Mouse (Mus musculus) heart, embryonic 13.5 days (tissue): ENCODE data around the gene Acaa1a. TPM values are rescaled to one million over a fixed set of nuclear protein-coding genes. Genes with fewer than 3 reads are reported as not detected.
A peak's percentile ranks its signal among the peaks of the same experiment; 100 is the strongest.

ENCODE experiments used
- ATAC-seq: fragments of 200-750 bp; cut with Nextera tagmentation; 2 replicates; pipeline ENCODE4 v1.8.0; 2017; ENCODE audit warnings: moderate TSS enrichment; ENCODE audit not compliant: insufficient number of reproducible peaks, low FRiP score, low TSS enrichment; ENCODE audit errors: extremely low read depth
- H3K27ac ChIP-seq: fragments of 300-500 bp; sonication (generic); replicated peaks from 2 replicates; pipeline ENCODE4 v1.5.1; 2015; ENCODE audit warnings: moderate library complexity, mild to moderate bottlenecking, inconsistent platforms
- H3K27me3 ChIP-seq: fragments of 300-500 bp; sonication (generic); replicated peaks from 2 replicates; pipeline ENCODE4 v1.6.1; 2015; ENCODE audit warnings: mild to moderate bottlenecking, inconsistent platforms
- H3K36me3 ChIP-seq: fragments of 300-500 bp; sonication (generic); 2 replicates; pipeline ENCODE4 v1.6.1; 2015; ENCODE audit warnings: mild to moderate bottlenecking, inconsistent platforms
- H3K4me1 ChIP-seq: fragments of 300-500 bp; sonication (generic); 2 replicates; pipeline ENCODE4 v1.6.1; 2015; ENCODE audit warnings: inconsistent platforms
- H3K4me2 ChIP-seq: fragments of 300-500 bp; sonication (generic); 2 replicates; pipeline ENCODE4 v1.6.1; 2015; ENCODE audit warnings: inconsistent platforms, mild to moderate bottlenecking, moderate library complexity
- H3K4me3 ChIP-seq: fragments of 300-500 bp; sonication (generic); 2 replicates; pipeline ENCODE4 v1.5.1; 2015; ENCODE audit warnings: moderate library complexity, mild to moderate bottlenecking, inconsistent platforms
- H3K9ac ChIP-seq: fragments of 300-500 bp; sonication (generic); 2 replicates; pipeline ENCODE4 v1.6.1; 2015; ENCODE audit warnings: inconsistent platforms, mild to moderate bottlenecking, moderate library complexity
- H3K9me3 ChIP-seq: fragments of 300-500 bp; sonication (generic); 2 replicates; pipeline ENCODE4 v1.6.1; 2016; ENCODE audit warnings: inconsistent platforms
- WGBS: fragments of 180-500 bp; shearing (Covaris S2); methylation state at CpG from one replicate; pipeline ENCODE4 v1.1.7; 2015; ENCODE audit warnings: mixed read lengths; 5-methylcytosine and 5-hydroxymethylcytosine counted together
- polyA plus RNA-seq: library from polyadenylated mRNA; unstranded; fragments of >200 nt; fragmentation: Nextera tagmentation; extraction: Ambion mirVana; gene quantifications from 2 replicates; pipeline ENCODE4 v1.2.1, GENCODE M21; 2015

Acaa1a gene
- polyA plus RNA-seq, 1 experiment from 2014 or later = 79.7 TPM

DNA sequence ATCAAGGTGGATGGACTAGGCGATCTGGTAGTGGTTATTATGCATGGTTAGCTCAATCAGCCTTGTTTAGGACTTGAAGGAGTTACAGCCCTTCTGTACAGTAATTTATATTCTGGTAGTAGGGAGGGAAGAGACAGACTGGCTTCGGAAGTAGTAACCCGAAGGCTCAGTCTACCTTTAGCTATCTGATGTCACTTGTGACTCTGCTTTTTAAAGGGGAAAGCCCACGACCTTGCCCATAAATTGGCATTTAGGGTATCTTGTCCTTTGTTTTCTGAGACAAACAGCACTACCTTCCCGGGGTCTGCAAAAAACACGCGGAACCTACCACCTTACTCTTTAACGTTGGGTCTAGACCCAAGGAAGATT, 720 bp downstream of the Acaa1a start:
- H3K4me2 ChIP-seq = peak overlapping the region; percentile 87
- ATAC-seq = no peak
- H3K4me3 ChIP-seq = peak overlapping the region; percentile 88
- H3K36me3 ChIP-seq = peaks cover 40% of the 10 kb centered on the region
- H3K4me1 ChIP-seq = peaks cover 27% of the 10 kb centered on the region
- H3K9me3 ChIP-seq = no peaks in the 10 kb centered on the region
- H3K27me3 ChIP-seq = no peaks in the 10 kb centered on the region
- 5% methylated on average over 8 of the region's 8 CpGs for WGBS
- H3K9ac ChIP-seq = peak overlapping the region; percentile 88
- H3K27ac ChIP-seq = peak overlapping the region; percentile 94

GRCm38 (mm10) chr9:119340909-119341816, 1.7 kb downstream of the Acaa1a start, which contains the start of gene Myd88:
Gene Myd88 (minus strand): TSS chr9:119341411.
- Histone ChIP-seq H3K4me3 (peak within 1 kb of the TSS; percentile 88), H3K27me3 (no peaks in the 10 kb centered on the region), H3K36me3 (peaks cover 47% of the 10 kb centered on the region), H3K9ac (peak within 1 kb of the TSS; percentile 94), H3K9me3 (no peaks in the 10 kb centered on the region), H3K27ac (peak within 1 kb of the TSS; percentile 94), H3K4me2 (peak within 1 kb of the TSS; percentile 87), H3K4me1 (peaks cover 27% of the 10 kb centered on the region)
- peak; percentile 96 for ATAC-seq
- under 1% methylated on average over 68 of the region's 68 CpGs for WGBS

GRCm38 (mm10) chr9:119342728-119343127, 3.3 kb downstream of the Acaa1a start:
- no peak for ATAC-seq
- peak overlapping the region; percentile 87; the same call in 1 of the 2 replicates for H3K4me2 ChIP-seq
- H3K4me3 ChIP-seq = no peak overlapping the region

GRCm38 (mm10) chr9:119346376-119346775, 6.9 kb downstream of the Acaa1a start:
- H3K4me3 ChIP-seq = no peak overlapping the region
- H3K27me3 ChIP-seq = no peaks in the 10 kb centered on the region
- peaks cover 81% of the 10 kb centered on the region for H3K36me3 ChIP-seq
- ATAC-seq = no peak
- no peak overlapping the region for H3K4me2 ChIP-seq
- H3K4me1 ChIP-seq = peaks cover 14% of the 10 kb centered on the region
- H3K9ac ChIP-seq = no peak overlapping the region
- no peaks in the 10 kb centered on the region for H3K9me3 ChIP-seq
- WGBS = 84% methylated on average over 8 of the region's 8 CpGs
- no peak overlapping the region for H3K27ac ChIP-seq

More at GRCm38 (mm10) chr9:119342728-119343127, 3.3 kb downstream of the Acaa1a start:
- Histone ChIP-seq H3K9me3 (no peaks in the 10 kb centered on the region), H3K36me3 (peaks cover 51% of the 10 kb centered on the region), H3K4me1 (peaks cover 27% of the 10 kb centered on the region), H3K27me3 (no peaks in the 10 kb centered on the region), H3K27ac (no peak overlapping the region), H3K9ac (0 out of 2 replicates have a peak overlapping the region, but pooled peaks have one; percentile 19)
- WGBS = 85% methylated on average over 7 of the region's 7 CpGs

GRCm38 (mm10) chr9:119350531-119350930, 11.1 kb downstream of the Acaa1a start:
- Histone ChIP-seq H3K9me3 (no peaks in the 10 kb centered on the region), H3K4me2 (no peak overlapping the region), H3K4me3 (no peak overlapping the region), H3K36me3 (peaks cover 55% of the 10 kb centered on the region), H3K4me1 (no peaks in the 10 kb centered on the region), H3K27ac (no peak overlapping the region), H3K27me3 (no peaks in the 10 kb centered on the region), H3K9ac (no peak overlapping the region)
- no peak for ATAC-seq
- 86% methylated on average over 3 of the region's 3 CpGs for WGBS

GRCm38 (mm10) chr9:119350947-119351705, 11.7 kb downstream of the Acaa1a start:
- Histone ChIP-seq H3K36me3 (peaks cover 49% of the 10 kb centered on the region), H3K27ac (no peak overlapping the region), H3K27me3 (no peaks in the 10 kb centered on the region), H3K4me3 (no peak overlapping the region), H3K4me1 (no peaks in the 10 kb centered on the region), H3K9ac (no peak overlapping the region), H3K4me2 (no peak overlapping the region), H3K9me3 (no peaks in the 10 kb centered on the region)
- WGBS = 82% methylated on average over 10 of the region's 10 CpGs
- ATAC-seq = no peak

DNA sequence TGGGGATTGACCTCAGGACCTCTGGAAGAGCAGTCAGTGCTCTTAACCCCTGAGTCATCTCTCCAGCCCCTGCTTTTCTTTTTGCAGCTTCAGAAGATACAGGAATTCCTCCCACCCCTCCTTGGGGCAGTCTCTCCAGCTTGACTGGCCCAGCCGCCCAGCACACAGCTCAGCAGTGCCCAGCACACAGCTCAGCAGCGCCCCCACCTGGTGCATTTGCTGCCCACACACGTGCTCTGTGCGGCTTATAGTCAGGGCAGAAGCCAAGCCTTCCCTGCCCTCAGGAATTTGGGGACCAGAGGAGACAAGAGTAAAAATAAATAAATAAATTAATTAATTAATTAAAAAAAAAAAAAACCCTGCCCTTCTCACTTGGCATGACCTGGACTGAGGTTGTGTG, 12.6 kb downstream of the Acaa1a start:
- Histone ChIP-seq H3K4me1 (no peaks in the 10 kb centered on the region), H3K4me2 (no peak overlapping the region), H3K27ac (no peak overlapping the region), H3K9me3 (no peaks in the 10 kb centered on the region), H3K27me3 (no peaks in the 10 kb centered on the region), H3K4me3 (no peak overlapping the region), H3K9ac (no peak overlapping the region), H3K36me3 (peaks cover 39% of the 10 kb centered on the region)
- ATAC-seq = no peak
- WGBS = 16% methylated on average over 4 of the region's 4 CpGs

GRCm38 (mm10) chr9:119353926-119354325, 14.4 kb downstream of the Acaa1a start:
- no peak for ATAC-seq
- H3K4me1 ChIP-seq = peaks cover 7% of the 10 kb centered on the region
- peaks cover 5% of the 10 kb centered on the region; the same call in 1 of the 2 replicates for H3K27me3 ChIP-seq
- no peak overlapping the region for H3K27ac ChIP-seq
- H3K9ac ChIP-seq = no peak overlapping the region
- no peak overlapping the region for H3K4me2 ChIP-seq
- no peaks in the 10 kb centered on the region for H3K9me3 ChIP-seq
- no peak overlapping the region for H3K4me3 ChIP-seq
- H3K36me3 ChIP-seq = peaks cover 23% of the 10 kb centered on the region
- 73% methylated on average over 6 of the region's 6 CpGs for WGBS

- Histone ChIP-seq H3K27ac (no peak overlapping the region), H3K27me3 (peaks cover 5% of the 10 kb centered on the region; the same call in 1 of the 2 replicates), H3K4me2 (no peak overlapping the region), H3K4me1 (peaks cover 7% of the 10 kb centered on the region), H3K9me3 (no peaks in the 10 kb centered on the region), H3K9ac (no peak overlapping the region), H3K4me3 (no peak overlapping the region), H3K36me3 (peaks cover 6% of the 10 kb centered on the region)
- ATAC-seq = no peak
- WGBS = 72% methylated on average over 6 of the region's 6 CpGs
These were observed 16.5 kb downstream of the Acaa1a start for GRCm38 (mm10) chr9:119355943-119356342.

DNA sequence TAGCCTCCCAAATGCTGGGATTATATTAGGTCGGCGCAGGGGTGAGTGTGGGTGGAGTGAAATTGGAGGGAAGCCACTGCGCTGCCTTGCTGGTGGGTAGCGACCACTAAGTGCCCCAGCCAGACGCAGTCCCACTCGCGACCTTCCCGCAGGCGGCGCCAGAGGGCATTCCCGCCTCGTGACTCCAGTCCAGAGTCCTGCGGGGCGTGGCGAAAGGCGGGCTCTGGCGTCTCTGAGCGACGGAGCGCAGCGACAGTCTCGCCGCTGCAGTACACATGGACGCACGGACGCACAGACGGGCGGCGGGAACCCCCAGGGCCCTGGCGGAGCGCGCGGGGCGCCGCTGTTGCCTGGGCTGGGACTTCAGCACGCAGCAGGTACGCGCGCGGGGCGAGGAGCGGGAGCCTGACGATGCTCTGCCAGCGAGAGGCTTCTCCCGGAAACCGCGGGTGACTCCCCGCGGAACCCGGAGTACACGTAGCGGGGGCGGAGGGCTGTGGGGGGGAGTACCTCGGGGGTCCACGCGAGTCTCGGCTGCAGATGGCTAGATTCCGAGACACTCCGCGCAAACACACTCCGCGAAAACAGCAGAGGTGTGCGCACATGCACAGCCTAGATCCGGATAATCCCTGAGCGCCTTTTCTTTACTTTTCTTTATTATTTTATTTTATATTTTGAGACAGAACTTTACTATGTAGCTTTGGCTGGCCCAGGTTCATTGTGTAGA, 18.0 kb downstream of the Acaa1a start, which contains the start of gene Xylb:
TSS of gene Xylb (plus strand) at position 51 of the 727 bp plus-strand sequence.
- ATAC-seq = peak; percentile 55

More for the DNA sequence above, 18.0 kb downstream of the Acaa1a start, which contains the start of gene Xylb:
- Histone ChIP-seq H3K4me2 (peak within 1 kb of the TSS; percentile 98), H3K27me3 (peaks cover 5% of the 10 kb centered on the region; the same call in 1 of the 2 replicates), H3K9me3 (no peaks in the 10 kb centered on the region), H3K4me1 (peaks cover 11% of the 10 kb centered on the region), H3K9ac (peak within 1 kb of the TSS; percentile 86), H3K27ac (no peak within 1 kb of the TSS), H3K36me3 (no peaks in the 10 kb centered on the region), H3K4me3 (peak within 1 kb of the TSS; percentile 77)
- 3% methylated on average over 65 of the region's 65 CpGs for WGBS
